In genomic region chr12:4036157-4036556, GRCm38 (mm10) we compare ENCODE assay signal across 27 mouse cellular contexts. TPM values are rescaled to one million over a fixed set of nuclear protein-coding genes. Genes with fewer than 3 reads are reported as not detected.
DNase-seq lines count a peak whose midpoint lies in the region; ATAC-seq and TF ChIP-seq lines count a peak whose summit lies in the region.
"Had no signal": no experiment of that assay in that cellular context is flagged by ENCODE, and none has a peak within 500 bp of the region (broad histone marks: within the 10 kb centered on the region; RNA-seq: fewer than 3 reads in every experiment).

No protein-coding gene starts in this region.

- no peak overlapping the region for H3K9ac ChIP-seq in hindbrain, embryonic 16.5 days (ENCODE audit: low read depth, low read length)
- H3K9ac ChIP-seq in hindbrain, embryonic 12.5 days: no peak overlapping the region
- no peak overlapping the region for H3K9ac ChIP-seq in midbrain, embryonic 14.5 days (replicated peaks; ENCODE audit: low read length)
- H3K9ac ChIP-seq in midbrain, embryonic 11.5 days (ENCODE audit: low read length): no peak overlapping the region
- H3K9ac ChIP-seq in intestine, postnatal 0 days (ENCODE audit: low read depth, low read length): no peak overlapping the region
- H3K9ac ChIP-seq: embryonic facial prominence, embryonic 12.5 days; forebrain, embryonic 15.5 days; liver, embryonic 15.5 days; lung, embryonic 15.5 days had no signal

- no peaks in the 10 kb centered on the region for H3K36me3 ChIP-seq in hindbrain, embryonic 16.5 days (ENCODE audit: control insufficient read depth, insufficient read depth, low read length)
- H3K36me3 ChIP-seq in hindbrain, embryonic 12.5 days: no peaks in the 10 kb centered on the region
- H3K36me3 ChIP-seq in midbrain, embryonic 14.5 days (ENCODE audit: control insufficient read depth, insufficient read depth, low read length): no peaks in the 10 kb centered on the region
- H3K36me3 ChIP-seq in midbrain, embryonic 11.5 days (ENCODE audit: control insufficient read depth, insufficient read depth, low read length): no peaks in the 10 kb centered on the region
- no peaks in the 10 kb centered on the region for H3K36me3 ChIP-seq in intestine, postnatal 0 days (ENCODE audit: control insufficient read depth, insufficient read depth)
- no peaks in the 10 kb centered on the region for H3K36me3 ChIP-seq in small intestine, adult 2 months (ENCODE audit: control insufficient read depth, insufficient read depth, low read length)
- H3K36me3 ChIP-seq: embryonic facial prominence, embryonic 12.5 days; forebrain, embryonic 15.5 days; heart, embryonic 12.5 days; liver, embryonic 15.5 days; lung, embryonic 15.5 days; midbrain, embryonic 10.5 days had no signal

- H3K27ac ChIP-seq in hindbrain, embryonic 16.5 days (ENCODE audit: low read depth, low read length): no peak overlapping the region
- no peak overlapping the region for H3K27ac ChIP-seq in hindbrain, embryonic 12.5 days
- no peak overlapping the region for H3K27ac ChIP-seq in midbrain, embryonic 14.5 days (replicated peaks; ENCODE audit: low read depth, low read length)
- no peak overlapping the region for H3K27ac ChIP-seq in midbrain, embryonic 11.5 days (ENCODE audit: low read depth, low read length)
- peak overlapping the region; percentile 60; the same call in 1 of the 2 replicates for H3K27ac ChIP-seq in intestine, postnatal 0 days (ENCODE audit: low read depth, low read length)
- H3K27ac ChIP-seq in small intestine, adult 2 months (ENCODE audit: insufficient read depth, low read depth, low read length): peak overlapping the region; percentile 78
- H3K27ac ChIP-seq: embryonic facial prominence, embryonic 12.5 days; forebrain, embryonic 15.5 days; heart, adult 2 months; liver, embryonic 15.5 days; lung, embryonic 15.5 days; midbrain, embryonic 10.5 days had no signal

- no peaks in the 10 kb centered on the region for H3K9me3 ChIP-seq in hindbrain, embryonic 16.5 days (ENCODE audit: control insufficient read depth, low read length)
- H3K9me3 ChIP-seq in hindbrain, embryonic 12.5 days (replicated peaks): no peaks in the 10 kb centered on the region
- no peaks in the 10 kb centered on the region for H3K9me3 ChIP-seq in midbrain, embryonic 14.5 days (ENCODE audit: control insufficient read depth, low read length)
- H3K9me3 ChIP-seq in midbrain, embryonic 11.5 days (ENCODE audit: control insufficient read depth, low read length): no peaks in the 10 kb centered on the region
- no peaks in the 10 kb centered on the region for H3K9me3 ChIP-seq in intestine, postnatal 0 days (ENCODE audit: control insufficient read depth)
- H3K9me3 ChIP-seq: forebrain, embryonic 15.5 days; heart, embryonic 12.5 days; liver, embryonic 15.5 days; lung, embryonic 15.5 days; midbrain, embryonic 10.5 days had no signal

- WGBS in hindbrain, embryonic 16.5 days: 94% methylated on average over 5 of the region's 5 CpGs
- WGBS in hindbrain, embryonic 12.5 days: 87% methylated on average over 5 of the region's 5 CpGs
- WGBS in midbrain, embryonic 14.5 days: 94% methylated on average over 5 of the region's 5 CpGs
- WGBS in midbrain, embryonic 11.5 days: 85% methylated on average over 5 of the region's 5 CpGs
- WGBS in intestine, postnatal 0 days: 52% methylated on average over 5 of the region's 5 CpGs
- 32% methylated on average over 5 of the region's 5 CpGs for WGBS in small intestine, adult 2 months

- ATAC-seq in hindbrain, embryonic 16.5 days: no peak
- no peak for ATAC-seq in hindbrain, embryonic 12.5 days (ENCODE audit: low FRiP score)
- no peak for ATAC-seq in midbrain, embryonic 14.5 days (ENCODE audit: low FRiP score, low TSS enrichment)
- ATAC-seq in midbrain, embryonic 11.5 days (ENCODE audit: low FRiP score): no peak
- ATAC-seq in intestine, postnatal 0 days: peak; percentile 83
- ATAC-seq: forebrain, embryonic 15.5 days had no signal

- DNase-seq in midbrain, embryonic 14.5 days: no peak
- no peak for DNase-seq in midbrain, embryonic 11.5 days (ENCODE audit: low spot score, missing footprints)
- no peak for DNase-seq in frontal cortex, postnatal 25 days (ENCODE audit: low spot score in 2 of 2)
- DNase-seq: adrenal gland, adult 2 months; adrenal gland, postnatal 36 days; B cell, adult 2 months; cerebellum, adult 2 months; embryo, embryonic 11 days; heart, adult 2 months; heart, postnatal 4 days; kidney, adult 9 months; kidney, postnatal 10 days; layer of hippocampus, postnatal 36 days; liver; right cerebral cortex, postnatal 25 days; spleen, adult 18-20 months; thymus, postnatal 25 days had no signal

- no peak overlapping the region for H3K4me3 ChIP-seq in hindbrain, embryonic 16.5 days (ENCODE audit: low read length)
- no peak overlapping the region for H3K4me3 ChIP-seq in hindbrain, embryonic 12.5 days
- H3K4me3 ChIP-seq in midbrain, embryonic 14.5 days (replicated peaks; ENCODE audit: low read depth, low read length): no peak overlapping the region
- H3K4me3 ChIP-seq in midbrain, embryonic 11.5 days (ENCODE audit: low read depth, low read length): no peak overlapping the region
- H3K4me3 ChIP-seq in intestine, postnatal 0 days (ENCODE audit: low read depth, low read length): no peak overlapping the region
- no peak overlapping the region for H3K4me3 ChIP-seq in small intestine, adult 2 months (ENCODE audit: low read depth, low read length)
- H3K4me3 ChIP-seq: embryonic facial prominence, embryonic 12.5 days; forebrain, embryonic 15.5 days; heart, adult 2 months; liver, embryonic 15.5 days; lung, embryonic 15.5 days had no signal

- peak overlapping the region; percentile 7; the same call in 1 of the 2 replicates for H3K4me2 ChIP-seq in hindbrain, embryonic 16.5 days (ENCODE audit: low read length)
- no peak overlapping the region for H3K4me2 ChIP-seq in hindbrain, embryonic 12.5 days (replicated peaks)
- H3K4me2 ChIP-seq in midbrain, embryonic 14.5 days (ENCODE audit: low read length): 0 out of 2 replicates have a peak overlapping the region, but pooled peaks have one; percentile 62
- H3K4me2 ChIP-seq in midbrain, embryonic 11.5 days: no peak overlapping the region
- 0 out of 2 replicates have a peak overlapping the region, but pooled peaks have one; percentile 98 for H3K4me2 ChIP-seq in intestine, postnatal 0 days (replicated peaks; ENCODE audit: low read depth)
- H3K4me2 ChIP-seq: embryonic facial prominence, embryonic 12.5 days; liver, embryonic 15.5 days; lung, embryonic 15.5 days had no signal

- no peak for TF ChIP-seq CTCF in intestine, postnatal 0 days (IDR thresholded peaks at IDR 0.05; ENCODE audit: low read depth)
- TF ChIP-seq CTCF in small intestine, adult 2 months (IDR thresholded peaks at IDR 0.05; ENCODE audit: extremely low read depth, insufficient read length, insufficient replicate concordance, low read depth, low read length): no peak

- no peak for TF ChIP-seq POLR2A in small intestine, adult 2 months (IDR thresholded peaks at IDR 0.05; ENCODE audit: low read depth, low read length)

- H3K4me1 ChIP-seq in hindbrain, embryonic 16.5 days (ENCODE audit: control insufficient read depth, insufficient read depth, low read depth, low read length): peaks cover 24% of the 10 kb centered on the region
- peaks cover 21% of the 10 kb centered on the region for H3K4me1 ChIP-seq in hindbrain, embryonic 12.5 days
- H3K4me1 ChIP-seq in midbrain, embryonic 14.5 days (ENCODE audit: control insufficient read depth, insufficient read depth, low read length): peaks cover 22% of the 10 kb centered on the region
- H3K4me1 ChIP-seq in midbrain, embryonic 11.5 days (ENCODE audit: control insufficient read depth, insufficient read depth, low read length): peaks cover 12% of the 10 kb centered on the region
- H3K4me1 ChIP-seq in intestine, postnatal 0 days (replicated peaks; ENCODE audit: control insufficient read depth, insufficient read depth, low read length): peaks cover 9% of the 10 kb centered on the region; the same call in 1 of the 2 replicates
- peaks cover 14% of the 10 kb centered on the region for H3K4me1 ChIP-seq in small intestine, adult 2 months (ENCODE audit: control insufficient read depth, insufficient read depth, insufficient read length, low read length)

- H3K27me3 ChIP-seq in hindbrain, embryonic 16.5 days (replicated peaks; ENCODE audit: control insufficient read depth, insufficient read depth, low read length): no peaks in the 10 kb centered on the region
- peaks cover 12% of the 10 kb centered on the region for H3K27me3 ChIP-seq in hindbrain, embryonic 12.5 days
- H3K27me3 ChIP-seq in midbrain, embryonic 14.5 days (ENCODE audit: control insufficient read depth, insufficient read depth, low read length): no peaks in the 10 kb centered on the region
- H3K27me3 ChIP-seq in midbrain, embryonic 11.5 days (ENCODE audit: control insufficient read depth, insufficient read depth, low read length): peaks cover 4% of the 10 kb centered on the region; the same call in 1 of the 2 replicates
- H3K27me3 ChIP-seq in intestine, postnatal 0 days (replicated peaks; ENCODE audit: control insufficient read depth, insufficient read depth, low read length): no peaks in the 10 kb centered on the region
- H3K27me3 ChIP-seq in small intestine, adult 2 months (ENCODE audit: control insufficient read depth, insufficient read depth, low read length): no peaks in the 10 kb centered on the region
- H3K27me3 ChIP-seq: forebrain, embryonic 15.5 days had no signal

RNA-seq across cellular contexts. Expression of gene Efr3b, which starts 2.6 kb away (rescaled TPM):
- 34.2 and 39.0 TPM in 2 replicates for polyA plus RNA-seq in hindbrain, embryonic 16.5 days (2015; fragmentation: Nextera tagmentation; extraction: Ambion mirVana)
- polyA plus RNA-seq in hindbrain, embryonic 12.5 days (2016; fragmentation: Nextera tagmentation; extraction: Ambion mirVana): 33.1 and 36.8 TPM in 2 replicates
- polyA plus RNA-seq in midbrain, embryonic 14.5 days (2014; fragmentation: Nextera tagmentation; extraction: Ambion mirVana): 33.6 and 41.4 TPM in 2 replicates
- 11.4 and 11.7 TPM in 2 replicates for polyA plus RNA-seq in midbrain, embryonic 11.5 days (2014; fragmentation: Nextera tagmentation; extraction: Ambion mirVana)
- 3.2 and 3.9 TPM in 2 replicates for polyA plus RNA-seq in intestine, postnatal 0 days (2015; fragmentation: Nextera tagmentation; extraction: Ambion mirVana)
- polyA plus RNA-seq in small intestine, adult 2 months (2012; rRNA removed): 10.8 and 21.4 TPM in 2 replicates

RNA-seq across cellular contexts. Expression of gene Dnajc27, which starts 46.2 kb away (rescaled TPM):
- 24.1 and 24.3 TPM in 2 replicates for polyA plus RNA-seq in hindbrain, embryonic 16.5 days (2015; fragmentation: Nextera tagmentation; extraction: Ambion mirVana)
- polyA plus RNA-seq in hindbrain, embryonic 12.5 days (2016; fragmentation: Nextera tagmentation; extraction: Ambion mirVana): 13.9 and 14.0 TPM in 2 replicates
- 16.0 and 20.1 TPM in 2 replicates for polyA plus RNA-seq in midbrain, embryonic 14.5 days (2014; fragmentation: Nextera tagmentation; extraction: Ambion mirVana)
- polyA plus RNA-seq in midbrain, embryonic 11.5 days (2014; fragmentation: Nextera tagmentation; extraction: Ambion mirVana): 9.9 and 11.4 TPM in 2 replicates
- 1.3 and 1.5 TPM in 2 replicates for polyA plus RNA-seq in intestine, postnatal 0 days (2015; fragmentation: Nextera tagmentation; extraction: Ambion mirVana)
- polyA plus RNA-seq in small intestine, adult 2 months (2012; rRNA removed): 1.1 and 1.4 TPM in 2 replicates

Comparison
In these comparisons a context has a peak if more than half of its experiments do, and no peak if none do; other contexts are left out.
1. H3K4me2 ChIP-seq: peak in hindbrain, embryonic 16.5 days (single experiment), midbrain, embryonic 14.5 days (single experiment) and intestine, postnatal 0 days (single experiment); none in hindbrain, embryonic 12.5 days (single experiment) and midbrain, embryonic 11.5 days (single experiment).
2. H3K27ac ChIP-seq: peak in intestine, postnatal 0 days (single experiment) and small intestine, adult 2 months (single experiment); none in hindbrain, embryonic 16.5 days (single experiment), hindbrain, embryonic 12.5 days (single experiment), midbrain, embryonic 14.5 days (single experiment) and midbrain, embryonic 11.5 days (single experiment).